Mouse (Mus musculus) embryonic facial prominence, embryonic 12.5 days (tissue): ENCODE results near the gene Nfkbil1. TPM values are rescaled to one million over a fixed set of nuclear protein-coding genes. Genes with fewer than 3 reads are reported as not detected.
A peak's percentile ranks its signal among the peaks of the same experiment; 100 is the strongest.
"Not testable (repeated sequence)": the region's sequence is repeated elsewhere in the genome, so short reads cannot be mapped to it uniquely, and the experiment has no call there.

Experiments used
- ATAC-seq: fragments of 200-750 bp; cut with Nextera tagmentation; 2 replicates; pipeline ENCODE4 v1.8.0; 2017; ENCODE audit not compliant: insufficient number of reproducible peaks, insufficient read depth, low FRiP score, low TSS enrichment
- H3K27ac ChIP-seq: fragments of 300-500 bp; sonication (generic); 2 replicates; pipeline ENCODE4 v1.5.1; 2016; ENCODE audit warnings: mild to moderate bottlenecking
- H3K27me3 ChIP-seq: fragments of 300-500 bp; sonication (generic); 2 replicates; pipeline ENCODE4 v1.6.1; 2016; ENCODE audit warnings: mild to moderate bottlenecking, moderate library complexity
- H3K36me3 ChIP-seq: fragments of 300-500 bp; sonication (generic); 2 replicates; pipeline ENCODE4 v1.6.1; 2016; ENCODE audit warnings: mild to moderate bottlenecking
- H3K4me1 ChIP-seq: fragments of 300-500 bp; sonication (generic); 2 replicates; pipeline ENCODE4 v1.6.1; 2016
- H3K4me2 ChIP-seq: fragments of 300-500 bp; sonication (generic); replicated peaks from 2 replicates; pipeline ENCODE4 v1.6.1; 2016; ENCODE audit warnings: mild to moderate bottlenecking, moderate library complexity
- H3K4me3 ChIP-seq: fragments of 300-500 bp; sonication (generic); 2 replicates; pipeline ENCODE4 v1.5.1; 2016; ENCODE audit warnings: mild to moderate bottlenecking
- H3K9ac ChIP-seq: fragments of 300-500 bp; sonication (generic); 2 replicates; pipeline ENCODE4 v1.6.1; 2016; ENCODE audit warnings: mild to moderate bottlenecking, moderate library complexity
- H3K9me3 ChIP-seq: fragments of 300-500 bp; sonication (generic); 2 replicates; pipeline ENCODE4 v1.6.1; 2016; ENCODE audit warnings: mild to moderate bottlenecking, moderate library complexity
- WGBS: fragments of 180-500 bp; shearing (Covaris S2); methylation state at CpG from one replicate; pipeline ENCODE4 v1.1.7; 2016; 5-methylcytosine and 5-hydroxymethylcytosine counted together
- polyA plus RNA-seq: library from polyadenylated mRNA; unstranded; fragments of >200 nt; fragmentation: Nextera tagmentation; extraction: Ambion mirVana; gene quantifications from 2 replicates; pipeline ENCODE4 v1.2.1, GENCODE M21; 2016

Gene Nfkbil1
- polyA plus RNA-seq, 1 experiment from 2014 or later: 13.0 TPM

DNA sequence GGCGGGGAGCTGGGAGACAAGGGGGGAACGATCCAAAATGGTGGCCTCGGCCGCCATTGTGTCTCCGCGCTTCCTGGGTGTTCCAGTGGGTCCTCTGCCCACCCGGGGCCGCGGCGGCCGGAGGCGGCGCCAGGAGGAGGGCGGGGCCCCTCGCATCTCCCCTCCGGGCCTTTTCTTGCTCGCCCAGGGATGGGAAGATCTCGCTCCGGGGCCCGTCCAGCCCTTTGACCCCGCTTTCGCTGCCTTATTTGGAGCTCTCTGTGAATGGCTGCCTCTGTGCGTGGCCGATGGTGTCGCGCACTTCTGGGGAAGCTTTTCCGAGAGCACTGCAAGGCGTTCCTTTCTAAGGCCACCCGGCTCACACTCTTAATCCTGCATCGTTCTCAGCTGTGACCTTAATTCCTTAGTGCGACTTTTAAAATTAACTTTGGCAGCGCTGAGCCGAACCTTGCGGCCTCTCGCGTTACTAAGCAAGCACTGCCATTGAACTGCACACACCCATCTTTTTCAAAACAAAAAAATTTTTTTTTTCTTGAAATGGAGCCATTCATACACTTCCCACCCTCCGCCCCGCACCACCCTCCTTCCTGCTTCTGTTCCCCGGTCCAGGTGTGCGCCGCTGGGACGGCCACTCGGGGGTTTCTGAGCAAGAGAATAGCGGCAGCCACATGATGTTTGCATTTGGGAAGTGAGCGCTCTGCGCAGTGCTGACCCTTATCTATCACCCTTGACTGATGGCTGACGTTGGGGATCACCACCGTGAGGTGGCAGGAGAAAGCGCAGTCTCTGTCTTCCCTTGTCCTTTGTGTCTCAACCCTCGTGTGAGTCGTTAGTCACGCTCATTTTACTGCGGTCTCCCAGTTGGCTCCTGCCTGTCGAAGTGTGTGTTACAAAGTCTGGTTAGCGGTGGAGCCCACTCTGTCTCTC, 6.7 kb upstream of the Nfkbil1 start:
- under 1% methylated on average over 55 of the region's 55 CpGs for WGBS
- Histone ChIP-seq H3K9me3 (no peaks in the 10 kb centered on the region), H3K27me3 (no peaks in the 10 kb centered on the region), H3K36me3 (peaks cover 43% of the 10 kb centered on the region), H3K27ac (peak overlapping the region; percentile 99), H3K4me1 (peaks cover 46% of the 10 kb centered on the region), H3K9ac (peak overlapping the region; percentile 100), H3K4me2 (peak overlapping the region; percentile 93), H3K4me3 (peak overlapping the region; percentile 96)
- ATAC-seq: peak; percentile 10; the same call in 1 of the 2 replicates

DNA sequence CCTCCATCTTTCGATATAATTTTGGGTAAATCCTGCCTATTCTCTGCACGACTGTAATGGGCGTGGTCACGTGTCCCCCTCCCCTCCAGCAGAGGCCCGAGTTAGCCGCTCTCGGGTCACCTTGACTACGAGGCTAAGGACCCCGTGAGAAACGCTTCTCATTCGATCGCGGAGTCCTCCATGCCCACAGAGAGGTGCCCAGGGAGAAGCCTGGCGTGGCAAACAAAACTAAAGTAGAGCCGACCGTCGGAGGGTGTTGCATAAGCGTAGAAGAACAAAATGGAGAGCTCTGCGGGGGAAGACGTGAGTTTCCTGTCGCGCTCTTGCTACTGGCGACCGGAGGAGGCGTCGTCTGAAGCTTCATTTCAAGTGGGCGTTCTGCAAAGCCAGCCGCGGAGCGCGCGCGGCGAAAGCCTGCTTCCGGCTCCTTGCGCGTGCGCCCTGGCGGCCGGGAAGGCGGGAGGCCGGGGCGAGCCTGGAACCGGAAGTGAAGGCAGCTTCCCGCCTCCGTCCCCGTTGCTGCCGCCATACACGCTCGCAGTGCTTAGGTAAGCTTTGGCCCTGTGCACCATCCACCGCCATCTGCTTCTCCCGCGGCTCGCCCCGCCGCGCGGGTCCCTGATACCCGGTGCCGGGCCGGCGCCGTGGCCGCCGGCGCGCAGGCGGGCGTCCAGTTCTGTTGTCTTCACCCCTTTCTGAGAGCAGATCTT, 5.9 kb upstream of the Nfkbil1 start, which contains the start of gene Ddx39b:
Gene Ddx39b (plus strand): TSS at position 442 of the 710 bp plus-strand sequence.
- H3K27ac ChIP-seq: peak within 1 kb of the TSS; percentile 99
- H3K9me3 ChIP-seq: no peaks in the 10 kb centered on the region
- peak within 1 kb of the TSS; percentile 96 for H3K4me3 ChIP-seq
- peak within 1 kb of the TSS; percentile 93 for H3K4me2 ChIP-seq
- H3K4me1 ChIP-seq: peaks cover 44% of the 10 kb centered on the region
- peaks cover 35% of the 10 kb centered on the region for H3K36me3 ChIP-seq
- H3K27me3 ChIP-seq: no peaks in the 10 kb centered on the region
- under 1% methylated on average over 69 of the region's 69 CpGs for WGBS
- peak within 1 kb of the TSS; percentile 100 for H3K9ac ChIP-seq
- peak; percentile 84 for ATAC-seq

DNA sequence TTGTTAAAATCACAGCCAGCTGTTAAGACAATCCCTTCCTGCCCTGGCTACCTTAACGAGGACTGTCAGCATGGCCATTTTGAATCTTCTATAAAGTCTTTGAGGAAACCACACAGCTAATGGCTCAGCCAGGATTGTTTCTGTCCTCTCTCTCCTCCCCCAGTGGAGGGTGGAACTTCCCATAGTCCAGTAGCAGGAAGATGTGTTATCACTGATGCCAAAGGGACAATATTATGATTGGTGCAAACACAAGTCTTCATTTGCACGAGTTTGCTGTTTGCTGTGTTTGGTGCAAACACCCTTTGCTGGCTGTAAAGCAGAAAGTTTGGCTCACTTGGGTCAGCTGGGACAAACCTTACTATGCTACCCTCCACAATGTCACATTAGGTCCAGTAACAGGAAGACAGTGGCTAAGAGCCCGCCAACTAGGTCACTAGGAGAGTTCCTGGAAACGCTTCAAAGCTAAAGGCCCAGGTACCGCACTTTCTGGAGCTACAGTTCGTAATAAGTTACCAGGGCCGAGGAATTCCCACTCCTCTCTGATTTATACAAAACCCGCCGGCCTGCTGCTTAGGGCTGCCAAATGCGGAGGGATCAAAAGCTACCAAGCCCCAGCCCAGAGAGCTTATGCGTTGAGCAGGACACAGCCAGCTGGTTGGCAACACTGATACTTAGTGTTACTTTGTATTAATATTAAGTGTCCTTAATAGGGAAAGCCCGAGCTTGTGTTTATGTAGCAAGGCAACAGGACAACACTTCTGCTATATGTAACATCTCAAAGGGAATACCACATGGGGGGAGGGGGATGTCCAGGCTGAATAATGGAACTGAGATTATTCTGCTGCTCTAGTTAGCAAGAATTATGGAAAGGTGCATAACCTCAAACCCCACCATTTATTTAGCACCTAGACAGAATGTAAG, 5.1 kb upstream of the Nfkbil1 start:
- peak overlapping the region; percentile 99 for H3K27ac ChIP-seq
- H3K4me1 ChIP-seq: peaks cover 39% of the 10 kb centered on the region
- no peak for ATAC-seq
- peak overlapping the region; percentile 100 for H3K9ac ChIP-seq
- peak overlapping the region; percentile 96 for H3K4me3 ChIP-seq
- 33% methylated on average over 12 of the region's 12 CpGs for WGBS
- peaks cover 27% of the 10 kb centered on the region for H3K36me3 ChIP-seq
- H3K4me2 ChIP-seq: peak overlapping the region; percentile 93
- no peaks in the 10 kb centered on the region for H3K9me3 ChIP-seq
- no peaks in the 10 kb centered on the region for H3K27me3 ChIP-seq

DNA sequence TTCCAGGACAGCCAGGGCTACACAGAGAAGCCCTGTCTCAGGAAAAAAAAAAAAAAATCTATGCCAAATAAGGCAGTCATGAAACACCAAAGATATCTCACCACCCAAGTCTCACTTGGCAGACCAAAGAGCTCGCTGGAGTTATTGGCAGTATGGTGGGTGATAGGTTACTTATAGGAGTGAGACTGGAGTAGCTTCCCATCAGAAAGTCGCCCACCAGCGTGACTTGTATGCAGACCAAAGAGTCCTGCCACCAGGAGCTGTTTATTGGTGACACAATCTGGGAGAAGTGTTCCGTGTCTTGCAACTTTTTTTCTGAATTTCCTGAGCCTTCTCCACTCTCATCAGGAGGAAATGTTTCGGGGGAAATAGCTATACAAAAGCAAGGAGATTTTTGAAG, 4.1 kb upstream of the Nfkbil1 start:
- Histone ChIP-seq H3K4me3 (no peak overlapping the region), H3K27me3 (no peaks in the 10 kb centered on the region), H3K9ac (no peak overlapping the region), H3K36me3 (peaks cover 17% of the 10 kb centered on the region), H3K9me3 (no peaks in the 10 kb centered on the region), H3K27ac (no peak overlapping the region), H3K4me2 (no peak overlapping the region), H3K4me1 (peaks cover 32% of the 10 kb centered on the region)
- ATAC-seq: no peak
- 79% methylated on average over 5 of the region's 5 CpGs for whole genome bisulfite sequencing

DNA sequence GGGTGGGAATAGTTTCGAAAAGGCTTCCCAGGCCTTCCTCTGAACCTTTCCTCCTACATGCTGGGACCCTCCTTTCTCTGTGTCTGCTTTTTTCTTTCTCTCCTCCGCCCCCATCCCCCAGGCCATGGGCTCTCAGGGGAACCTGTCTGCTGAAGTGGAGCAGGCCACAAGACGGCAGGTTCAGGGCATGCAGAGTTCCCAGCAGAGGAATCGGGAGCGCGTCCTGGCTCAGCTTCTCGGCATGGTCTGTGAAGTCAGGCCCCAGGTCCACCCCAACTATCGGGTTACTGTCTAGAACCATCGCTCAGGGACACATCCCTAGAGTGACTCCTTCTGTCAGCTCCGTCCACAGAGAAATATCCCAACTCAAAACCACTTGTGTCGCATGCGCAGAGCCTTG, 1.9 kb upstream of the Nfkbil1 start:
- H3K4me3 ChIP-seq: no peak overlapping the region
- H3K36me3 ChIP-seq: no peaks in the 10 kb centered on the region
- H3K27ac ChIP-seq: no peak overlapping the region
- ATAC-seq: no peak
- no peak overlapping the region for H3K9ac ChIP-seq
- whole genome bisulfite sequencing: 82% methylated on average over 12 of the region's 12 CpGs
- H3K9me3 ChIP-seq: no peaks in the 10 kb centered on the region
- no peaks in the 10 kb centered on the region for H3K27me3 ChIP-seq
- H3K4me1 ChIP-seq: peaks cover 32% of the 10 kb centered on the region; the same call in 1 of the 2 replicates
- H3K4me2 ChIP-seq: no peak overlapping the region

DNA sequence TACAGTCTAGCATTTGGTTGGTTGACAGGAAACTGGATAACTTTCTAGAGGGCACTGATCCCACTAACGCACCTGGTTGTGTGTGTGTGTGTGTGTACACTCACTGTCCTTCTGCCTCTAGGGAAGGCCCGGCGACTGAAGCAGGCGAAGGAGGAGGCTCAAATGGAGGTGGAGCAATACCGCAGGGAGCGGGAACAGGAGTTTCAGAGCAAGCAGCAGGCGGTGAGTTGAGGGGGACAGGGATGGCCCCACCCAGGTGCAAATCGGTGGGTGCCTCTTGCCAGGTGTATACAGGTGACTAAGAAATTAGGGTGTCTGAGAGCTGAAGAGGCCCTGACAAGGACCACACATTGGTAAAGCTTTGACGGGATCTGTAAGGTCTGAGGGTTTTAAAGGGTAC, 1.4 kb upstream of the Nfkbil1 start:
- H3K9me3 ChIP-seq: no peaks in the 10 kb centered on the region
- 76% methylated on average over 9 of the region's 9 CpGs for WGBS
- H3K9ac ChIP-seq: no peak overlapping the region
- no peak overlapping the region for H3K4me3 ChIP-seq
- no peak overlapping the region for H3K4me2 ChIP-seq
- ATAC-seq: no peak
- H3K27me3 ChIP-seq: no peaks in the 10 kb centered on the region
- no peak overlapping the region for H3K27ac ChIP-seq
- peaks cover 36% of the 10 kb centered on the region; the same call in 1 of the 2 replicates for H3K4me1 ChIP-seq
- H3K36me3 ChIP-seq: no peaks in the 10 kb centered on the region

DNA sequence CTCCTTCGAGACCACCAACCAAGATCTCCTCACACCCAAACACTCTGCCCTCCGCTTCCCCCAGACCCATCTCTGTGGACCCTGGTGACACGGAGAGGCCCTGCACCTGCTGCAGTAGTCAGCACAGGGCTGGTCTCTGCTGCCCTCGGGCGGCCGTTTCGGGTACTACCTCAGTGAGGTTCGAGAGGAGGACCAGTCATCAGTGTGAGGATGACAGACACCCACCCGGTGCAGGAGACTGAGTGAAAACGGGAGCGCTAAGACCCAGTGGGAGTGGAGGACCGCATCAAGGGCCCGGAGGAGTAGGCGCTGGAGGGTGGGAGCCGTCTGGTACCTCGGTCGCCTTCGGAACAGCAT, 776 bp upstream of the Nfkbil1 start:
- ATAC-seq: peak; percentile 70
- peak overlapping the region; percentile 85 for H3K4me2 ChIP-seq
- no peaks in the 10 kb centered on the region for H3K36me3 ChIP-seq
- WGBS: under 1% methylated on average over 18 of the region's 18 CpGs
- H3K4me3 ChIP-seq: peak overlapping the region; percentile 59
- no peaks in the 10 kb centered on the region for H3K9me3 ChIP-seq
- H3K27me3 ChIP-seq: no peaks in the 10 kb centered on the region
- no peak overlapping the region for H3K9ac ChIP-seq
- H3K4me1 ChIP-seq: peaks cover 39% of the 10 kb centered on the region; the same call in 1 of the 2 replicates
- H3K27ac ChIP-seq: peak overlapping the region; percentile 97

DNA sequence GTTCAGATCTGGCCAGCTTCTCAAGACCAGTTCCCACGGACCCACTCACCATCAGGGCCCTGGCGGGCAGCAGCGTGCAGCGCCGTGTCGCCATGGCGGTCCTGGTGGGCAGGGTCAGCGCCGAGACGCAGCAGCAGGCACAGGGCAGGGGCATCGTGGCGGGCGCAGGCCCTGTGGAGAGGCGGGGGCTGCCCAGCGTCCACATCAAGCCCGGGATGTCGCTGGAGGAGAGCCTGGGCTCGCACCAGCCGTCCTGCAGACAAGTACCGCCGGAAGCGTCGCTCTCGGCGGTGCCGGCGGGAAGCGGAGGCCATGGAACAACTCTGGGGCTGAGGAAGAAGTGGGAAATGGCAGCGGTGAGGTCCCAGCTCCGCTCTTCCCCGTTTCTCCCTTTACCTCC, 689 bp downstream of the Nfkbil1 start:
- ATAC-seq: no peak
- Histone ChIP-seq H3K4me1 (peaks cover 32% of the 10 kb centered on the region; the same call in 1 of the 2 replicates), H3K4me3 (peak overlapping the region; percentile 59), H3K36me3 (peaks cover 12% of the 10 kb centered on the region; the same call in 1 of the 2 replicates), H3K9me3 (no peaks in the 10 kb centered on the region), H3K9ac (peak overlapping the region; percentile 91), H3K4me2 (peak overlapping the region; percentile 85), H3K27me3 (no peaks in the 10 kb centered on the region), H3K27ac (peak overlapping the region; percentile 97)
- WGBS: 12% methylated on average over 31 of the region's 31 CpGs

DNA sequence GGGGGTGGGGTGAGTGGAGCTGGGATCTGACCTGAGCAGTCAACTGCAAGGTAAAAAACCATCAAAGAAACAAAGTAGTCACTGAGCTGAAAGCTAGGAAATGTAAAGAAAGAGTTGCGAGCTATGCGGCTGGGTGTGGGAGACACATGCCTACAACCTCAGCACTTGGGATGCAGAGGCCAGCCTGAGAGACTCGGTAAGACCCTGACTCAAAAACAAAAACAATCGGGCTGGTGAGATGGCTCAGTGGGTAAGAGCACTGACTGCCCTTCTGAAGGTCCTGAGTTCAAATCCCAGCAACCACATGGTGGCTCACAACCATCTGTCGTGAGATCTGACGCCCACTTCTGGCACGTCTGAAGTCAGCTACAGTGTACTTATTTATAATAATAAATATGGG, 1.5 kb downstream of the Nfkbil1 start:
- Histone ChIP-seq H3K4me1 (peaks cover 32% of the 10 kb centered on the region; the same call in 1 of the 2 replicates), H3K4me2 (peak overlapping the region; percentile 85), H3K36me3 (peaks cover 20% of the 10 kb centered on the region), H3K27ac (peak overlapping the region; percentile 51)
- H3K9ac ChIP-seq, ATAC-seq, H3K27me3 ChIP-seq, H3K4me3 ChIP-seq, H3K9me3 ChIP-seq: not testable (repeated sequence)
- 83% methylated on average over 7 of the region's 7 CpGs for WGBS

DNA sequence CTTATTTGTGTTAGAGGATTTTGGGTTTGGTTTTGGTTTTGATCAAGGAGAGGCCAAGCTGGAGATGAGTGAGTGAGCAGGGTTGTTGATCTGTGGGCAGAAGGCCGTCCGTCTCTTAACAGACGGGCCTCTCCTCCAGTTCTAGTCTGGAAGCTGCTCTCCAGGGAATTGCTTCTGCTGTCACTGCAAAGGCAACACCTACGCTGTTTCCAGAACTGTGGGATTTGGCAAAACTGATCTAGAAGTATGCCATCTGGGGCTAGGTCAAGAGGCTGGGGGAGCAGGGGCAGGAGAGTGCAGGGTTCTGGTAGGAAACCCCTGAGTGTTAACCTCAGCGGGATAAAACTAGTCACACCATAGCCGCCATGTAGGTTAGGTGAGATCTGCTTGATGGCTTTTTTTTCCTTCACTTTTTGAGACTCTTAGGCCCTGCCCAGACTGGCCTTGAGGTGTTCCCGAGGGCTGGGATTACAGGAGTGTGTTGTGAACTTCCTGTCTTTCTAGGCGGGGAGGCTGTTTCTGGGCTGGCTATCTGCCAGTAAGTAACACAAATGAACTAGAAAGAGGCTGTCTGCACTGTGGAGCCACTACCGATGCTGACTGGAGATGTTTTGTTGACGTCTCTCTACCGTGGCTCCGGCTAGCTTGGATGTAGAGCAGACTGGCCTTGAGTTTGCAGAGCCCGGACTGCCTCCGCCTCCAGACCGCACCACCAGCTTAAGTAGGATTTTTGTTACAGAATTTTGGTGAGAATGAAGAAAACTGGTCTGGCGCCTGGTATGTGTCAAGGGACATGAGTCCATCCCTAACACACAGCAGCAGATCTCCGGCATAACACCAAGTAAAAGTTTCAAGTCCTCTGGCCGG, 2.2 kb downstream of the Nfkbil1 start, which contains the start of gene Atp6v1g2:
Gene Atp6v1g2 (plus strand): TSS at position 547 of the 867 bp plus-strand sequence.
- peak within 1 kb of the TSS; percentile 59; the same call in 1 of the 2 replicates for H3K4me3 ChIP-seq
- H3K4me2 ChIP-seq: peak within 1 kb of the TSS; percentile 85
- no peaks in the 10 kb centered on the region for H3K9me3 ChIP-seq
- peak within 1 kb of the TSS; percentile 51 for H3K27ac ChIP-seq
- H3K36me3 ChIP-seq: peaks cover 28% of the 10 kb centered on the region
- 77% methylated on average over 18 of the region's 18 CpGs for WGBS
- no peak within 1 kb of the TSS; the same call in none of the 2 replicates for H3K9ac ChIP-seq
- H3K27me3 ChIP-seq: no peaks in the 10 kb centered on the region
- H3K4me1 ChIP-seq: peaks cover 32% of the 10 kb centered on the region; the same call in 1 of the 2 replicates
- ATAC-seq: no peak
